24 mouse cellular contexts compared by ENCODE assay signal in genomic region chr2:75452274-75453148, GRCm38 (mm10).
"Had no signal": no experiment of that assay in that cellular context is flagged by ENCODE, and none has a peak within 500 bp of the region (broad histone marks: within the 10 kb centered on the region; RNA-seq: fewer than 3 reads in every experiment).

No protein-coding gene starts in this region.

- H3K9ac ChIP-seq: forebrain, postnatal 0 days; heart, embryonic 13.5 days; heart, embryonic 15.5 days; limb, embryonic 12.5 days; liver, embryonic 13.5 days had no signal

- H3K4me2 ChIP-seq: heart, embryonic 11.5 days; heart, embryonic 13.5 days; heart, embryonic 15.5 days; limb, embryonic 12.5 days; liver, embryonic 11.5 days; liver, embryonic 13.5 days had no signal

- H3K4me1 ChIP-seq: heart, embryonic 13.5 days; heart, embryonic 15.5 days; hindbrain, embryonic 10.5 days; limb, embryonic 12.5 days had no signal

- H3K27me3 ChIP-seq: heart, embryonic 13.5 days; heart, embryonic 15.5 days; liver, embryonic 13.5 days had no signal

- ATAC-seq: forebrain, postnatal 0 days; hindbrain, embryonic 16.5 days; inflammation-experienced regulatory T-cells, adult 6 months; intestine, postnatal 0 days had no signal

- H3K4me3 ChIP-seq: heart, adult 2 months; heart, embryonic 13.5 days; heart, embryonic 15.5 days; hindbrain, embryonic 10.5 days; layer of hippocampus, adult 2 months; left cerebral cortex, adult 2 months; limb, embryonic 10.5 days; limb, embryonic 12.5 days; liver, embryonic 13.5 days had no signal

- H3K36me3 ChIP-seq: heart, embryonic 13.5 days; heart, embryonic 15.5 days; hindbrain, embryonic 10.5 days; limb, embryonic 10.5 days; limb, embryonic 12.5 days; liver, embryonic 13.5 days had no signal

- H3K27ac ChIP-seq: heart, adult 2 months; heart, embryonic 13.5 days; heart, embryonic 15.5 days; hindbrain, embryonic 10.5 days; layer of hippocampus, adult 2 months; left cerebral cortex, adult 2 months; limb, embryonic 10.5 days; limb, embryonic 12.5 days; liver, embryonic 13.5 days had no signal

- DNase-seq: forebrain, postnatal 0 days; gastrocnemius, postnatal 14 days; heart, adult 2 months; heart, postnatal 14 days; heart, postnatal 36 days; kidney, adult 18-20 months; kidney, adult 8-10 months; kidney, postnatal 10 days; kidney, postnatal 25 days; kidney, postnatal 4 days; liver; liver, embryonic 13.5 days had no signal

- H3K9me3 ChIP-seq: heart, embryonic 13.5 days; heart, embryonic 15.5 days; hindbrain, embryonic 10.5 days; limb, embryonic 10.5 days; limb, embryonic 12.5 days; liver, embryonic 13.5 days had no signal
